Mouse (Mus musculus) liver, embryonic 14.5 days (tissue): ENCODE data around the gene Stx6.

ENCODE experiments used
- CTCF ChIP-seq: IDR thresholded peaks from 2 replicates; pipeline ENCODE4 v1.5.1; 2016; ENCODE audit warnings: antibody characterized with exemption, low read depth, control low read depth
- EP300 ChIP-seq: IDR thresholded peaks from 2 replicates; pipeline ENCODE4 v1.6.1; 2016; ENCODE audit warnings: antibody characterized with exemption, low read depth

DNA sequence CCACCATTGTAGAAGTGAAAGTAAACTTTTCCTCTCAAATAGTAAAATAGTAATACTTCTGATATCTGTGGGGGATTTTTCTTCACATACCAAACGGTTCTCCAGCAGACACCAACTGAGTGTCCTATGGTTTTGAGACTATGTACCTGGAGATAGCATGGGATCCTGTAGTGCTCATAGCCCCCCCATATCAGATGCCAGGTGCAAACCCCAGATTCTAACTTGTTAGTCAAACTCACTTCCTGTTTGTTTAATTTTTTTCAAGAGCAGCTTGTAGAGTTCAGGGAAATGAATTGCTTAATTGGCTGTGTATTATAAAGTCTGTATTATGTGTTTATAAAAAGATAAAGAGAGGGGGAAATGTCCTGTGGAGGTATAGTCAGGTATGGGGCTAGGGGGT is 15.9 kb downstream of the Stx6 start:
- TF ChIP-seq CTCF = no peak
- TF ChIP-seq EP300 = no peak
